Mouse (Mus musculus): Measurements from ENCODE around the gene Hoxa11. TPM values are rescaled to one million over a fixed set of nuclear protein-coding genes. Genes with fewer than 3 reads are reported as not detected.

Gene Hoxa11
- total and polyA plus RNA-seq, 2 experiments = not detected

DNA sequence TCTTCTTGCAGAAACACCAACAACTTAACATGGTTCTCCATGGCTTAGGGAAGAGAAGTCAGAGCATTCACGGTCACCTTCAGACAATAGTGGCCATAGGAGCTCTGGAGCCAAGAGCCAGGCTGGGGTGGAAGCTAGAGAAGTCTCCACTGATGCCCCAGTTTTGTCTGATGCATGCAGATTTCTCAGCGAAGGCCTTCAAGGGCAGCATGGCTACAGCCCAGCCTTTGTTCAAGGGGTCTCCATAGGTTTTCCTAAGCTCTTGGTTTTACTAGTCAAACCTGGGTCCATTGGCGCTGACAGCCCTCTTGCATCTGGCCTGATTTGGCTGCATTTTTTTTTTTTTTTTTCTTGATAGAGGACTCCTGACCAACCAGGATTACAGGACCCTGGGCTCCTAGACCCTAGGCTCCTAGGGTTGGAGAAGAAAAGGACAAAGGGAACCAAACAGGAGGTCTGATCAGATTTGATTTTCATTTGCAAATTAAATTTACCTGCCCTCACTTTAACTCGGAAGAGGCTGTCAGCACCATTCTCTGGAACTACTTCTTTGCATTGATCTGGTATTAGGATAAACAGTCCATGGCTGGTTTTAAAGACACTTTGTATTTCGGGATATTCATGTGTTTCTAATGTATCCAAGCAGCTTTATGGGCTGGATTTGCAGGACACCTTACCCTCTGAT lies 18.6 kb upstream of the Hoxa11 start:
- Histone ChIP-seq H3K4me3 (ENCODE audit: insufficient read depth, low read depth, low read length) (no peak overlapping the region), H3K79me2 (ENCODE audit: control insufficient read depth, insufficient read depth, low read length) (no peaks in the 10 kb centered on the region), H3K36me3 (ENCODE audit: control insufficient read depth, insufficient read depth, low read length) (no peaks in the 10 kb centered on the region), H3K27ac (replicated peaks; ENCODE audit: insufficient read depth, low read depth, low read length) (no peak overlapping the region), H3K9ac (ENCODE audit: low read depth, low read length) (no peak overlapping the region), H3K27me3 (ENCODE audit: control insufficient read depth, insufficient read depth, low read length) (peaks cover 47% of the 10 kb centered on the region), H3K4me1 (ENCODE audit: control insufficient read depth, insufficient read depth, low read length) (0 out of 2 replicates have a peak, but pooled peaks cover 2% of the 10 kb centered on the region)
- TF ChIP-seq CTCF (IDR thresholded peaks at IDR 0.05; ENCODE audit: low read depth, low read length) (no peak), POLR2A (IDR thresholded peaks at IDR 0.05; ENCODE audit: extremely low read depth, insufficient read depth, low read length) (no peak)
- WGBS = 12% methylated on average over 5 of the region's 5 CpGs
- no peak for DNase-seq (ENCODE audit: extremely low read depth, low read depth, low spot score)

DNA sequence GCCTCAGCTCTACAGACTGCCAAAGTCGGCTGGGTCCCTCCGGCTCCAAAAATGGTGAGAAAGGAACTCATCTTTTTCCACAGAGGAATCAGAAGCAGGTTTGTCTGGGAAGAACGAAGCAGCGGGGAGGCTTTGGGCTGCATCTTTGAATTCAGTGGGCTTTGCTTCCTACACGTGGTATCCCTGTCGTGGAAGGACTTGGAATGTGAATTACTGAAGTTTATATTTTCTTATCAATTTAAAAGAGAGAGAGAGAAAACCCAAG lies 17.6 kb upstream of the Hoxa11 start:
- DNase-seq (ENCODE audit: extremely low read depth, low read depth, low spot score) = no peak
- H3K79me2 ChIP-seq (ENCODE audit: control insufficient read depth, insufficient read depth, low read length) = no peaks in the 10 kb centered on the region
- 4% methylated on average over 6 of the region's 6 CpGs for WGBS
- H3K27ac ChIP-seq (replicated peaks; ENCODE audit: insufficient read depth, low read depth, low read length) = no peak overlapping the region
- H3K9ac ChIP-seq (ENCODE audit: low read depth, low read length) = no peak overlapping the region
- no peaks in the 10 kb centered on the region for H3K36me3 ChIP-seq (ENCODE audit: control insufficient read depth, insufficient read depth, low read length)
- TF ChIP-seq CTCF (IDR thresholded peaks at IDR 0.05; ENCODE audit: low read depth, low read length) = no peak
- no peak for TF ChIP-seq POLR2A (IDR thresholded peaks at IDR 0.05; ENCODE audit: extremely low read depth, insufficient read depth, low read length)
- H3K4me3 ChIP-seq (ENCODE audit: insufficient read depth, low read depth, low read length) = no peak overlapping the region
- 0 out of 2 replicates have a peak, but pooled peaks cover 2% of the 10 kb centered on the region for H3K4me1 ChIP-seq (ENCODE audit: control insufficient read depth, insufficient read depth, low read length)
- peaks cover 47% of the 10 kb centered on the region for H3K27me3 ChIP-seq (ENCODE audit: control insufficient read depth, insufficient read depth, low read length)

DNA sequence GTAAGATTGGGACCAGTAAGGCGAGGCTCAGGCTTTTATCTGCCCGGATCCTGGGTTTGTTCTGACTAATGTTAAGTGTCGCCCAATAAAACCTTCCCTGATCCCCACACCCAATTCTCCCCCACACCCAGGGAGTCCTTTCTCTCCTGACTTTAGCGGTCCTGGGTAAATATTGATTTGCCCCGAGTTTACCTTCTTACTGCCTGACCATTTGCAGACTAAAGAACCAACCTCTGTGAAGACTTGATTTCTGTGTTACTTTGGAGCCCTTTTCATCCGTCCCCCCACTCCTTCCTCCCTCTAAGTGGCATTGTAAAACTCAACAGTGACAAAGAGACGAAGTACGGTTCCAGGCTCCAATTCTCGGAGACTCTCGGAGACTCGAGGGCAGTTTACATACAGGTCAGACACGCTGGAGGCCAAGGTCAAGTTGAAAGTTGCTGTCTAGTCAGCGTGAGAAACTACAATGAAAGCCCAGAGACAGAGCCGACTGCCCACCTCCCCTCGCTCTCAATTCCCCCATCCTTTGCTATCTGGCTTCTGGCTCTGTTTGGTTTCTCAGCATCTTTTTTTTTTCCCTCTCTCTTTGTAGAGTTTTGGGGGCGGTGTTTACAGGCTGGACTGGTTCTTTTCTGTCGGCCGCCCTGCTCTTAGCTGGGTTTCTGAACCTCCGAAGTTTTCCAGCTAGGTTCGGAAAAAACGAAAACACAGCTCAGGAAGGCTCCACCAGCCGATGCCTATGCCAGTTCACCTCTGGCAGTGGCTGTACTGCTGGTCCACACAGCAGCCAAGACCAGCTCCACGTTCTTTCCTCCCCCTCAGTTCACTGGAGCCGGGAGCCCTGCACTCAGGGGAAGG lies 17.1 kb upstream of the Hoxa11 start:
- no peak overlapping the region for H3K27ac ChIP-seq (replicated peaks; ENCODE audit: insufficient read depth, low read depth, low read length)
- H3K27me3 ChIP-seq (ENCODE audit: control insufficient read depth, insufficient read depth, low read length) = peaks cover 45% of the 10 kb centered on the region
- H3K79me2 ChIP-seq (ENCODE audit: control insufficient read depth, insufficient read depth, low read length) = no peaks in the 10 kb centered on the region
- no peak overlapping the region for H3K4me3 ChIP-seq (ENCODE audit: insufficient read depth, low read depth, low read length)
- no peak overlapping the region for H3K9ac ChIP-seq (ENCODE audit: low read depth, low read length)
- H3K36me3 ChIP-seq (ENCODE audit: control insufficient read depth, insufficient read depth, low read length) = no peaks in the 10 kb centered on the region
- 3% methylated on average over 24 of the region's 24 CpGs for WGBS
- no peak for DNase-seq (ENCODE audit: extremely low read depth, low read depth, low spot score)
- 0 out of 2 replicates have a peak, but pooled peaks cover 2% of the 10 kb centered on the region for H3K4me1 ChIP-seq (ENCODE audit: control insufficient read depth, insufficient read depth, low read length)
- TF ChIP-seq CTCF (IDR thresholded peaks at IDR 0.05; ENCODE audit: low read depth, low read length) = no peak

DNA sequence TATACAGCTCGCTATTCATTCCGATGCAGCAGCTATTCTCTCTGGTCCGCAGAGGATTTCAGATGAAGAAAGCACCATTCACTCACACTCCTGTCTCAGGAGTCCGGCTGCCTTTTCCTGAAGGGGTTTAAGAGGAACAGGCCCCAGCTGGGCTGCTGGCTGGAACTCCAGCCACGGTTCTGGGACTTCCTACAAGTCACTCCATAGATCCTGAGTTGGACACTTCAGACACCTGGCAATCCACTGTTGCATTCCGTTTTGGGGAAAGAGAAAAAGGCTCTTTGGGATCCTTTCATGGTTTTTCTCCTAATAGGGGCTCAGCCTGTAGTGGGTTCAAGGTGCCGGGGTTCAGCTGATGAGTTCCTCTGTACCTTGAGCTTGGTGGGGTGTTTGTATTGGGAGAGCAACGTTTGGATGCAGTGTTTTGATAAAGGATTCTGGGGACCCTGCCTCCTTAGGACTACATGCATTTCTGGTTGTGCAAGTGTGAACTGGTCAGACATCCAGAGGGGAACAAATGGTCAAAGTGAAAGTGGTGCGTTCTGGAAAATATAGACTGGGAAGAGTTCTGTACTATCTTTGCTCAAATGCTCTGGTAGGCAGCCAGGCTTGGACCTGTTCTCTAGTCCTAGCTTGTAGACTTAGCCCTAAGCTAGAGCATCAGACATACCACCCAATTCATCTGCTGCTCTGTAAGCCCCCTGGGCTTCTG lies 16.3 kb upstream of the Hoxa11 start:
- H3K36me3 ChIP-seq (ENCODE audit: control insufficient read depth, insufficient read depth, low read length) = no peaks in the 10 kb centered on the region
- no peak overlapping the region for H3K9ac ChIP-seq (ENCODE audit: low read depth, low read length)
- no peak overlapping the region for H3K27ac ChIP-seq (replicated peaks; ENCODE audit: insufficient read depth, low read depth, low read length)
- TF ChIP-seq CTCF (IDR thresholded peaks at IDR 0.05; ENCODE audit: low read depth, low read length) (no peak), POLR2A (IDR thresholded peaks at IDR 0.05; ENCODE audit: extremely low read depth, insufficient read depth, low read length) (no peak)
- H3K4me1 ChIP-seq (ENCODE audit: control insufficient read depth, insufficient read depth, low read length) = 0 out of 2 replicates have a peak, but pooled peaks cover 2% of the 10 kb centered on the region
- H3K79me2 ChIP-seq (ENCODE audit: control insufficient read depth, insufficient read depth, low read length) = no peaks in the 10 kb centered on the region
- WGBS = 7% methylated on average over 9 of the region's 9 CpGs
- peaks cover 45% of the 10 kb centered on the region for H3K27me3 ChIP-seq (ENCODE audit: control insufficient read depth, insufficient read depth, low read length)
- H3K4me3 ChIP-seq (ENCODE audit: insufficient read depth, low read depth, low read length) = no peak overlapping the region
- no peak for DNase-seq (ENCODE audit: extremely low read depth, low read depth, low spot score)

DNA sequence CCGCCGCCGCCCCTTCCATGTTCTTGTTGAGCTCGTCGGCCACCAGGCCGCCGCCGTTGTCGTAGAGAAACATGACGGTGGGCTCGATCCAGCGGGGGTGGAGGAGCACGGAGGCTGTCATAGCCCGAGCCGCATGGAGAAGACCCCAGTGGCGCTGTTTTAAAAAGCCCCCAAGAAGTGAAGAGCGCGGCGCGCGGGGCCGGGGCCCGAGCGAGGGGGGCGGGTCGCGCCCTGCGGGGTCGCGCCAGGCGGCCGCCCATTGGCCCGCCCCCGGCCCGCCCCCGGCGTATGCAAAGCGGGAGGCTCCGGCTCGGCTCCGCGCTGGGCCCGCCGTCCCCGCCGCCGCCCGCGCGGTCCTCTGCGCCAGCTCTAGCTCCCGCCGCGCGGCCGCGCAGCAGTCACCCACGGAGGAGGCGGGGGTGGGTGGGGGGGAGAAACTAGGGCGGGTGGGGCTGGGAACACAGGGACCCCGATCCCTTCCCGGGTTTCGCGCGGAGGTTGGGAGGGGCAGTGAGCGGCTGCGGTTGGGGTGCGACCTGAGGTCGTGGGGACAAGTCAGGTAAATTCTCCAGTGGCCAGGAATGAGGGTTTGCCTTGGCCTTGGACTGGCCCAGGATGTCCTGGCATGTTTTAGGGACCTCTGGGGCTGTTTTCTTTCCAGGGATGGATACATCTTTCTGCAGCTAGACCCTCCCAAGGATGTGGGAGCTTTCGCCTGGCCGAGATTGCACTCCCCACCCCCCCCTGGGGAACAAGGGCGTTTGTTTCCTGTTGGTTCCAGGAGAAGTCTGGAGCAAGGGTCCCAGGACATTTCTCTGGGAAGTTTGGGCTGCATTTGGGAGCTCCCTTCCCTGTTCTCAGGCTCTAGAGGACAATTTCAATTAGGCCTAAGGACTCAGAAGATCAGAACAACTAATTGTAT lies 15.3 kb upstream of the Hoxa11 start, which contains the start of gene Hoxa13:
Hoxa13 (minus strand) TSS at position 227 of the 922 bp plus-strand sequence.
- 3% methylated on average over 54 of the region's 72 CpGs for WGBS
- no peak for DNase-seq (ENCODE audit: extremely low read depth, low read depth, low spot score)
- TF ChIP-seq POLR2A (IDR thresholded peaks at IDR 0.05; ENCODE audit: extremely low read depth, insufficient read depth, low read length) = no peak
- TF ChIP-seq CTCF (IDR thresholded peaks at IDR 0.05; ENCODE audit: low read depth, low read length) = no peak
- Histone ChIP-seq H3K79me2 (ENCODE audit: control insufficient read depth, insufficient read depth, low read length) (no peaks in the 10 kb centered on the region), H3K4me1 (ENCODE audit: control insufficient read depth, insufficient read depth, low read length) (0 out of 2 replicates have a peak, but pooled peaks cover 2% of the 10 kb centered on the region), H3K27me3 (ENCODE audit: control insufficient read depth, insufficient read depth, low read length) (peaks cover 37% of the 10 kb centered on the region), H3K9ac (ENCODE audit: low read depth, low read length) (no peak within 1 kb of the TSS), H3K27ac (replicated peaks; ENCODE audit: insufficient read depth, low read depth, low read length) (no peak within 1 kb of the TSS), H3K36me3 (ENCODE audit: control insufficient read depth, insufficient read depth, low read length) (no peaks in the 10 kb centered on the region), H3K4me3 (ENCODE audit: insufficient read depth, low read depth, low read length) (no peak within 1 kb of the TSS; the same call in 1 of the 2 replicates)

Measured in liver, adult 2 months (tissue).